Mouse (Mus musculus) hindbrain, embryonic 11.5 days (tissue): ENCODE measurements at regions not wholly inside any gene's neighbourhood (a gene's known extent, or its start where the extent isn't known, plus 50 kb on each side); places are given as distances from the start of the nearest gene placed in this dataset.

Experiments
- ATAC-seq: fragments of 200-750 bp; cut with Nextera tagmentation; 2 replicates; pipeline ENCODE4 v1.8.0; 2017; ENCODE audit warnings: mild to moderate bottlenecking, moderate TSS enrichment, moderate library complexity; ENCODE audit not compliant: low FRiP score
- DNase-seq: peaks from one replicate; pipeline ENCODE4 v3.0.0-alpha.2; 2015; ENCODE audit warnings: low spot score
- H3K27ac ChIP-seq: fragments of 300-500 bp; sonication (generic); 2 replicates; pipeline ENCODE4 v1.5.1; 2014; ENCODE audit warnings: mild to moderate bottlenecking, low read depth, low read length
- H3K27me3 ChIP-seq: fragments of 300-500 bp; sonication (generic); 2 replicates; pipeline ENCODE4 v1.6.1; 2014; ENCODE audit warnings: mild to moderate bottlenecking, low read length, moderate library complexity, mixed read lengths; ENCODE audit not compliant: control insufficient read depth, insufficient read depth
- H3K36me3 ChIP-seq: fragments of 300-500 bp; sonication (generic); 2 replicates; pipeline ENCODE4 v1.6.1; 2014; ENCODE audit warnings: mild to moderate bottlenecking, low read length, moderate library complexity, mixed read lengths; ENCODE audit not compliant: control insufficient read depth, insufficient read depth
- H3K4me1 ChIP-seq: fragments of 300-500 bp; sonication (generic); replicated peaks from 2 replicates; pipeline ENCODE4 v1.6.1; 2014; ENCODE audit warnings: low read length, mixed read lengths; ENCODE audit not compliant: control insufficient read depth, insufficient read depth
- H3K4me2 ChIP-seq: fragments of 300-500 bp; sonication (generic); replicated peaks from 2 replicates; pipeline ENCODE4 v1.6.1; 2014; ENCODE audit warnings: mild to moderate bottlenecking, low read depth, low read length
- H3K4me3 ChIP-seq: fragments of 300-500 bp; sonication (generic); 2 replicates; pipeline ENCODE4 v1.5.1; 2014; ENCODE audit warnings: low read depth, low read length
- H3K9ac ChIP-seq: fragments of 300-500 bp; sonication (generic); 2 replicates; pipeline ENCODE4 v1.6.1; 2014; ENCODE audit warnings: low read depth, low read length
- H3K9me3 ChIP-seq: fragments of 300-500 bp; sonication (generic); 2 replicates; pipeline ENCODE4 v1.6.1; 2016; ENCODE audit warnings: low read length; ENCODE audit not compliant: control insufficient read depth
- WGBS: fragments of 180-500 bp; shearing (Covaris S2); extraction: QIAGEN DNeasy Blood & Tissue Kit; methylation state at CpG from one replicate; pipeline ENCODE4 v1.1.7; 2014; 5-methylcytosine and 5-hydroxymethylcytosine counted together

- H3K4me3 ChIP-seq: no peak overlapping the region
- no peaks in the 10 kb centered on the region for H3K27me3 ChIP-seq
- no peak overlapping the region for H3K4me2 ChIP-seq
- DNase-seq: no peak
- no peaks in the 10 kb centered on the region for H3K36me3 ChIP-seq
- H3K9me3 ChIP-seq: no peaks in the 10 kb centered on the region
- no peak overlapping the region for H3K27ac ChIP-seq
- H3K9ac ChIP-seq: no peak overlapping the region
- 93% methylated on average over 5 of the region's 5 CpGs for WGBS
- no peak for ATAC-seq
- H3K4me1 ChIP-seq: no peaks in the 10 kb centered on the region
Measured at GRCm38 (mm10) chr6:51641965-51642364, 118.3 kb downstream of the Snx10 start.

DNA sequence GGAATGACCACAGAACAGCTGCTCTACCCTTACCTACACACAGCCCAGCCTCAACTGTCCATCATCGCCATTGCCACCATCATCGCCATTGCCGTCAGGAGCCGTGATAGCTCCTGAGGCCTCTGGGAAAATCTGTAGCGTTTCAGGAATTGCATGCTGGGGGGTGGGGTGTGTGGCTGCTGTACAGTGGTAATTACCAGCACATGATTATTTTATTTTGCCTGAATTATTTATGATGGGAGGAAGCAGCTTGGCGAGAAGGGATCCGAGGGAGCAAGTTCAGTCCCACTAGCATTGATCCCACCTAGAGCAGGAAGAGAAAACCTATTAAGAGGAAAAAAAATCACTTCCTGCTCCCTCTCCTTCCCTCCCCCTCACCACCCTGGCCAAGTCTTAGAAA, 125.1 kb downstream of the Snx10 start:
- ATAC-seq: no peak
- 83% methylated on average over 7 of the region's 7 CpGs for WGBS
- Histone ChIP-seq H3K36me3 (no peaks in the 10 kb centered on the region), H3K27me3 (no peaks in the 10 kb centered on the region), H3K4me2 (no peak overlapping the region), H3K4me1 (no peaks in the 10 kb centered on the region), H3K9ac (no peak overlapping the region), H3K27ac (peak overlapping the region; percentile 8; the same call in 1 of the 2 replicates), H3K4me3 (no peak overlapping the region), H3K9me3 (no peaks in the 10 kb centered on the region)
- no peak for DNase-seq

DNA sequence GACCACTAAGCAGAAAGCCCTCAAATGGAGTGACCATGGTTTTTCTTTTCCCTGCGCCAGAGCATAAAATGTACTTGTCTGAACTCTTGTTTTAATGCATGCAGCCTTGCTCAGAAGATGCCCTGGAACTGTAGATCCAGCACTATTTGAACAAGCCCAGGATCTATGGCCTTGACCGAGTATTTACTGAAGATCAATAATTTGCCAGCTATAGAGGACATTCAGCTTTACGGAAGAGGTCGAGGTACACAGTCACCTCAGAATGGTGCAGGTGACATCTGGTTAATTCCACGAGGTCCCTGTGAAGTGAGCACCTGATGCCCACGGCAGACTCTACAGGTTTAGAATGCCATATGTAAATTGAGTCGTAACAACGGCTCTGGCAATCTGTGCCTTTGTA, 130.1 kb downstream of the Snx10 start:
- H3K9me3 ChIP-seq: no peaks in the 10 kb centered on the region
- 87% methylated on average over 8 of the region's 8 CpGs for WGBS
- H3K27me3 ChIP-seq: no peaks in the 10 kb centered on the region
- H3K9ac ChIP-seq: no peak overlapping the region
- DNase-seq: no peak
- H3K36me3 ChIP-seq: no peaks in the 10 kb centered on the region
- no peak overlapping the region for H3K27ac ChIP-seq
- ATAC-seq: no peak
- peaks cover 3% of the 10 kb centered on the region for H3K4me1 ChIP-seq
- no peak overlapping the region for H3K4me2 ChIP-seq
- no peak overlapping the region for H3K4me3 ChIP-seq

DNA sequence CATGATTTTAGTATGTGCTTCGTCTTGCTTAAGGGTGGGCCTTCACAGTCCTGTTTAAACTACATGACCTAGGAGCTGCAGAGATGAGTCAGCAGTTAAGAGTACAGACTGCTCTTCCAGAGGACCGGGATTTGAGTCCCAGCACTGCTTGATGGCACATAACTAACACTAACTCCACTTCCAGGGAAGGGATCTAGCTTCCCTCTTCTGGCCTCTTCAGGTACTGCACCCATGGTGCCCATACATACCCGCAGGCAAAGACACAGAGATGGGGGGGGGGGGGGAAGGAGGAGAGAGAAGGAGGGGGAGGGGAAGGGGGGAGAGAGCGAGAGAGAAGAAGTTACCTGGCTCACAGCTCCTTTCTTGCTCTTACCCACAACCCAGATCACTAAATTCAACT, 131.3 kb downstream of the Snx10 start:
- 85% methylated on average over 4 of the region's 4 CpGs for WGBS
- Histone ChIP-seq H3K4me3 (no peak overlapping the region), H3K27ac (no peak overlapping the region), H3K4me2 (no peak overlapping the region), H3K36me3 (no peaks in the 10 kb centered on the region), H3K9ac (no peak overlapping the region), H3K4me1 (peaks cover 3% of the 10 kb centered on the region), H3K9me3 (no peaks in the 10 kb centered on the region), H3K27me3 (no peaks in the 10 kb centered on the region)
- ATAC-seq: no peak
- no peak for DNase-seq

DNA sequence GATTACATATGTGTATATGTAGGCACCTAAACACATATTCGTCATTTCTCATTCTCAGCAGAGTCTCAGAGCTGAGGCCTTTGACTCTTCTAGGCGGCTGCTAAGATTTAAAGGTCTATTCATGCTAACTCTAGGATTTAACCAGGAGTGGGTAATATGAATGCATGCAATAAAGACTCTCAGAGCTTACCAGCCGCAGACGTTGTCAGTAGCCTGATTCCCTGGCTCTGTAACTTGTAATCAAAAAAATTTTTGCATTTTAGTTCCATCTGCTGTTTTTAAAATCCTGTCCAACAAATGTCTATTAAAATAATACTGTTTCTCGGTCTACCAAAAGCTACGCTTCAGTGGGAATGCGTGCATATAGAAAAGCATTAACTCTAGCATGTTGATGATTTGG, 132.4 kb downstream of the Snx10 start:
- Histone ChIP-seq H3K4me1 (peaks cover 3% of the 10 kb centered on the region), H3K9ac (no peak overlapping the region), H3K9me3 (no peaks in the 10 kb centered on the region), H3K27ac (peak overlapping the region; percentile 68), H3K27me3 (no peaks in the 10 kb centered on the region), H3K4me3 (no peak overlapping the region), H3K36me3 (no peaks in the 10 kb centered on the region), H3K4me2 (no peak overlapping the region)
- ATAC-seq (no peak), DNase-seq (no peak)
- 75% methylated on average over 7 of the region's 7 CpGs for WGBS

GRCm38 (mm10) chr6:51656883-51657640, 133.4 kb downstream of the Snx10 start:
- Histone ChIP-seq H3K4me2 (no peak overlapping the region), H3K27me3 (no peaks in the 10 kb centered on the region), H3K4me1 (peaks cover 3% of the 10 kb centered on the region), H3K4me3 (no peak overlapping the region), H3K9me3 (no peaks in the 10 kb centered on the region), H3K9ac (no peak overlapping the region), H3K27ac (peak overlapping the region; percentile 68), H3K36me3 (no peaks in the 10 kb centered on the region)
- ATAC-seq (peak; percentile 91), DNase-seq (peak; percentile 69)
- 37% methylated on average over 12 of the region's 12 CpGs for WGBS

GRCm38 (mm10) chr6:51658360-51658759, 134.7 kb downstream of the Snx10 start:
- no peaks in the 10 kb centered on the region for H3K27me3 ChIP-seq
- ATAC-seq (peak; percentile 19; the same call in 1 of the 2 replicates), DNase-seq (peak; percentile 49)
- peaks cover 3% of the 10 kb centered on the region for H3K4me1 ChIP-seq
- H3K27ac ChIP-seq: peak overlapping the region; percentile 68
- H3K4me3 ChIP-seq: no peak overlapping the region
- no peaks in the 10 kb centered on the region for H3K9me3 ChIP-seq
- H3K4me2 ChIP-seq: no peak overlapping the region
- WGBS: 11% methylated on average over 8 of the region's 8 CpGs
- H3K36me3 ChIP-seq: no peaks in the 10 kb centered on the region
- 0 out of 2 replicates have a peak overlapping the region, but pooled peaks have one; percentile 28 for H3K9ac ChIP-seq

DNA sequence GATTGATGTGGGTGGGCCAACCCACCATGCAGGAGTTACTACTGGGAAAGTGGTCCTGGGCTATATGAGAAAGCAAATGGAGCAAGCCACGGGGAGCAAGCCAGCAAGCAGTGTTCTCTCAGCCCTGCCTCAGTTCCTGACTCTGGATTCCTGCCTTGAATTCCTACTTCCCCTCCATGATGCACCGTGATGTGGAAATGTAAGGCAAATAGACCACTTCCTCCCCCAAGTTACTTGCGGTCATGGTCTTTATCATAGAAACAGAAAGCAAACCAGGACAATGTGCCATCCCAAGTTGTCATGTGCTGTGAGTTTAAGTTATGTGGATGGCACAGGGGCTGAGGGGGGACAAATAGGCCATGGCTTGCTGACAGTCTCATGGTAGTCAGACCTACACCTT, 139.5 kb downstream of the Snx10 start:
- ATAC-seq: no peak
- no peaks in the 10 kb centered on the region for H3K36me3 ChIP-seq
- DNase-seq: no peak
- H3K4me1 ChIP-seq: peaks cover 2% of the 10 kb centered on the region
- no peak overlapping the region for H3K4me2 ChIP-seq
- H3K9ac ChIP-seq: no peak overlapping the region
- no peaks in the 10 kb centered on the region for H3K27me3 ChIP-seq
- 89% methylated on average over 3 of the region's 3 CpGs for WGBS
- no peak overlapping the region for H3K4me3 ChIP-seq
- no peak overlapping the region for H3K27ac ChIP-seq
- peaks cover 2% of the 10 kb centered on the region; the same call in 1 of the 2 replicates for H3K9me3 ChIP-seq

DNA sequence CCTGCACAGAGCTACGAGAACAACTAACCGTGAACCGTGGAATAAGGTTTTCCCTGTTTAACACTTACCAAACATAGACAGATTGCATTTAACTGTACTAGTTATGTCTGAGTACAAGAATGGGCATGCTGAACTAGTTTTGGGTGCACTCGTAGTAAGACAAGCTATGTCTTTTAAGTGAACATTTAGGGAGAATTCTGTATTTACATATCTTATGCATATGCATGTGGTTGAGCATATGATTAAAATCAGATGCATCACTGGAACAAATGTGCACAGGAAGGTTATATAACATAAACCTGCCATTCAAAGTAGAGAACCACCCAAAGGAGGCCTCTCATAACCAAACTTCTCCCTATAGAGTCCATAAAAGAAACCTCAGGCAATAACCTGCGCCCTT, 140.3 kb downstream of the Snx10 start:
- Histone ChIP-seq H3K4me2 (no peak overlapping the region), H3K4me3 (no peak overlapping the region), H3K9me3 (peaks cover 2% of the 10 kb centered on the region; the same call in 1 of the 2 replicates), H3K27ac (no peak overlapping the region), H3K4me1 (no peaks in the 10 kb centered on the region), H3K9ac (no peak overlapping the region), H3K36me3 (no peaks in the 10 kb centered on the region), H3K27me3 (no peaks in the 10 kb centered on the region)
- no peak for DNase-seq
- no peak for ATAC-seq
- 96% methylated on average over 5 of the region's 5 CpGs for WGBS
